Mouse (Mus musculus) heart, embryonic 11.5 days (tissue): Measurements from ENCODE around the gene Kif19a. TPM values are rescaled to one million over a fixed set of nuclear protein-coding genes. Genes with fewer than 3 reads are reported as not detected.
A peak's percentile ranks its signal among the peaks of the same experiment; 100 is the strongest.

ENCODE experiments used
- ATAC-seq: fragments of 200-750 bp; cut with Nextera tagmentation; replicated peaks from 2 replicates; pipeline ENCODE4 v1.8.0; 2017; ENCODE audit warnings: moderate library complexity; ENCODE audit not compliant: insufficient number of reproducible peaks, low FRiP score, low TSS enrichment
- H3K27ac ChIP-seq: fragments of 300-500 bp; sonication (generic); 2 replicates; pipeline ENCODE4 v1.5.1; 2014; ENCODE audit warnings: mild to moderate bottlenecking, low read depth, low read length
- H3K27me3 ChIP-seq: fragments of 300-500 bp; sonication (generic); 2 replicates; pipeline ENCODE4 v1.6.1; 2014; ENCODE audit warnings: mild to moderate bottlenecking, low read length, mixed read lengths; ENCODE audit not compliant: control insufficient read depth, insufficient read depth
- H3K36me3 ChIP-seq: fragments of 300-500 bp; sonication (generic); 2 replicates; pipeline ENCODE4 v1.6.1; 2014; ENCODE audit warnings: mild to moderate bottlenecking, low read length, moderate library complexity, mixed read lengths; ENCODE audit not compliant: control insufficient read depth, insufficient read depth
- H3K4me1 ChIP-seq: fragments of 300-500 bp; sonication (generic); 2 replicates; pipeline ENCODE4 v1.6.1; 2014; ENCODE audit warnings: low read length; ENCODE audit not compliant: control insufficient read depth, insufficient read depth
- H3K4me2 ChIP-seq: fragments of 300-500 bp; sonication (generic); 2 replicates; pipeline ENCODE4 v1.6.1; 2014; ENCODE audit warnings: mild to moderate bottlenecking, moderate library complexity
- H3K4me3 ChIP-seq: fragments of 300-500 bp; sonication (generic); 2 replicates; pipeline ENCODE4 v1.5.1; 2014; ENCODE audit warnings: low read depth, low read length
- H3K9ac ChIP-seq: fragments of 300-500 bp; sonication (generic); 2 replicates; pipeline ENCODE4 v1.6.1; 2014; ENCODE audit warnings: mild to moderate bottlenecking, low read depth, low read length, moderate library complexity
- H3K9me3 ChIP-seq: fragments of 300-500 bp; sonication (generic); replicated peaks from 2 replicates; pipeline ENCODE4 v1.6.1; 2016; ENCODE audit warnings: low read length; ENCODE audit not compliant: control insufficient read depth
- WGBS: fragments of 180-500 bp; shearing (Covaris S2); extraction: QIAGEN DNeasy Blood & Tissue Kit; methylation state at CpG from one replicate; pipeline ENCODE4 v1.1.7; 2014; ENCODE audit not compliant: insufficient replicate concordance; 5-methylcytosine and 5-hydroxymethylcytosine counted together
- polyA plus RNA-seq: library from polyadenylated mRNA; unstranded; fragments of >200 nt; fragmentation: Nextera tagmentation; extraction: Ambion mirVana; gene quantifications from 2 replicates; pipeline ENCODE4 v1.2.1, GENCODE M21; 2014

Kif19a gene
- polyA plus RNA-seq, 1 experiment from 2014 or later, result 0.13 TPM

- no peak for ATAC-seq
- H3K9me3 ChIP-seq, result no peaks in the 10 kb centered on the region
- no peak overlapping the region for H3K9ac ChIP-seq
- H3K4me2 ChIP-seq, result no peak overlapping the region
- H3K4me1 ChIP-seq, result peaks cover 14% of the 10 kb centered on the region
- WGBS, result 34% methylated on average over 3 of the region's 3 CpGs
- no peak overlapping the region for H3K4me3 ChIP-seq
- H3K27me3 ChIP-seq, result peaks cover 2% of the 10 kb centered on the region; the same call in 1 of the 2 replicates
- H3K36me3 ChIP-seq, result no peaks in the 10 kb centered on the region
- H3K27ac ChIP-seq, result no peak overlapping the region
Measured at GRCm38 (mm10) chr11:114820444-114820843, 55.3 kb downstream of the Kif19a start.

GRCm38 (mm10) chr11:114821325-114821724, 56.1 kb downstream of the Kif19a start:
- Histone ChIP-seq H3K9ac (no peak overlapping the region), H3K27ac (no peak overlapping the region), H3K36me3 (no peaks in the 10 kb centered on the region), H3K4me3 (no peak overlapping the region), H3K4me1 (peaks cover 14% of the 10 kb centered on the region), H3K27me3 (peaks cover 2% of the 10 kb centered on the region; the same call in 1 of the 2 replicates), H3K4me2 (no peak overlapping the region), H3K9me3 (no peaks in the 10 kb centered on the region)
- ATAC-seq, result no peak
- 71% methylated on average over 1 of the region's 1 CpGs for WGBS

- H3K36me3 ChIP-seq, result no peaks in the 10 kb centered on the region
- WGBS, result 53% methylated on average over 12 of the region's 12 CpGs
- peaks cover 14% of the 10 kb centered on the region for H3K4me1 ChIP-seq
- peak overlapping the region; percentile 10 for H3K27ac ChIP-seq
- H3K9me3 ChIP-seq, result no peaks in the 10 kb centered on the region
- ATAC-seq, result no peak
- peak overlapping the region; percentile 5 for H3K4me2 ChIP-seq
- no peaks in the 10 kb centered on the region for H3K27me3 ChIP-seq
- H3K4me3 ChIP-seq, result no peak overlapping the region
- no peak overlapping the region for H3K9ac ChIP-seq
Measured at GRCm38 (mm10) chr11:114822727-114823126, 57.5 kb downstream of the Kif19a start.

- Histone ChIP-seq H3K27ac (peak overlapping the region; percentile 10; the same call in 1 of the 2 replicates), H3K4me3 (no peak overlapping the region), H3K27me3 (no peaks in the 10 kb centered on the region), H3K4me2 (no peak overlapping the region; the same call in 1 of the 2 replicates), H3K4me1 (peaks cover 14% of the 10 kb centered on the region), H3K9ac (peak overlapping the region; percentile 43; the same call in 1 of the 2 replicates), H3K9me3 (no peaks in the 10 kb centered on the region), H3K36me3 (no peaks in the 10 kb centered on the region)
- no peak; the same call in 1 of the 2 replicates for ATAC-seq
- 9% methylated on average over 11 of the region's 11 CpGs for WGBS
Measured at GRCm38 (mm10) chr11:114823199-114823725, 58.1 kb downstream of the Kif19a start.

- Histone ChIP-seq H3K4me1 (peaks cover 31% of the 10 kb centered on the region), H3K4me2 (no peak overlapping the region), H3K36me3 (no peaks in the 10 kb centered on the region), H3K27ac (peak overlapping the region; percentile 59; the same call in 1 of the 2 replicates), H3K27me3 (no peaks in the 10 kb centered on the region), H3K4me3 (no peak overlapping the region), H3K9me3 (no peaks in the 10 kb centered on the region), H3K9ac (no peak overlapping the region)
- ATAC-seq, result no peak
- WGBS, result 13% methylated on average over 5 of the region's 5 CpGs
Measured at GRCm38 (mm10) chr11:114826686-114827085, 61.5 kb downstream of the Kif19a start.

GRCm38 (mm10) chr11:114829499-114830432, 64.6 kb downstream of the Kif19a start:
- Histone ChIP-seq H3K27me3 (no peaks in the 10 kb centered on the region), H3K4me3 (peak overlapping the region; percentile 34), H3K9me3 (no peaks in the 10 kb centered on the region), H3K36me3 (no peaks in the 10 kb centered on the region), H3K27ac (peak overlapping the region; percentile 97), H3K4me2 (peak overlapping the region; percentile 81), H3K9ac (peak overlapping the region; percentile 65), H3K4me1 (peaks cover 30% of the 10 kb centered on the region)
- WGBS, result 3% methylated on average over 24 of the region's 24 CpGs
- peak; percentile 83 for ATAC-seq

- 17% methylated on average over 8 of the region's 8 CpGs for WGBS
- no peaks in the 10 kb centered on the region for H3K36me3 ChIP-seq
- peak overlapping the region; percentile 81 for H3K4me2 ChIP-seq
- peak overlapping the region; percentile 65 for H3K9ac ChIP-seq
- peaks cover 30% of the 10 kb centered on the region for H3K4me1 ChIP-seq
- 0 out of 2 replicates have a peak, but pooled peaks have one; percentile 5 for ATAC-seq
- H3K27me3 ChIP-seq, result no peaks in the 10 kb centered on the region
- no peaks in the 10 kb centered on the region for H3K9me3 ChIP-seq
- peak overlapping the region; percentile 34 for H3K4me3 ChIP-seq
- H3K27ac ChIP-seq, result peak overlapping the region; percentile 97
Measured at GRCm38 (mm10) chr11:114830433-114830773, 65.2 kb downstream of the Kif19a start.

- Histone ChIP-seq H3K9me3 (no peaks in the 10 kb centered on the region), H3K4me3 (no peak overlapping the region), H3K4me1 (peaks cover 38% of the 10 kb centered on the region), H3K27ac (no peak overlapping the region), H3K27me3 (no peaks in the 10 kb centered on the region), H3K9ac (no peak overlapping the region), H3K36me3 (no peaks in the 10 kb centered on the region), H3K4me2 (no peak overlapping the region)
- ATAC-seq, result no peak
- 38% methylated on average over 5 of the region's 5 CpGs for WGBS
Measured at GRCm38 (mm10) chr11:114833166-114833565, 68.0 kb downstream of the Kif19a start.
